Mouse (Mus musculus) CH12.LX (cell line): ENCODE results near the gene Dzank1. TPM values are rescaled to one million over a fixed set of nuclear protein-coding genes. Genes with fewer than 3 reads are reported as not detected.
A peak's percentile ranks its signal among the peaks of the same experiment; 100 is the strongest.

Experiments used
- DNase-seq: peaks from one replicate; pipeline ENCODE4 v3.0.0-alpha.2; 2013; ENCODE audit errors: extremely low read depth
- H3K27ac ChIP-seq: 2 replicates; pipeline ENCODE4 v1.5.1; 2012; ENCODE audit warnings: low read depth, mild to moderate bottlenecking, control low read depth, moderate library complexity; ENCODE audit not compliant: insufficient read depth
- H3K27me3 ChIP-seq: replicated peaks from 2 replicates; pipeline ENCODE3; 2012; ENCODE audit warnings: inconsistent platforms
- H3K36me3 ChIP-seq, 2 experiments: replicated peaks in 1 of 2; 2 replicates each; pipeline versions ENCODE3 to v1.6.1; 2012; ENCODE audit warnings: inconsistent platforms in 1 of 2, low read length in 1 of 2, mild to moderate bottlenecking in 1 of 2, mixed read lengths in 1 of 2, moderate library complexity in 1 of 2; ENCODE audit not compliant: control insufficient read depth in 1 of 2, insufficient read depth in 1 of 2
- H3K4me1 ChIP-seq, 2 experiments: 2 replicates each; pipeline ENCODE4 v1.6.1; 2012; ENCODE audit warnings: inconsistent platforms in 1 of 2, moderate library complexity in 1 of 2; ENCODE audit not compliant: insufficient read depth in 2 of 2, control insufficient read depth in 1 of 2
- H3K4me2 ChIP-seq: 2 replicates; pipeline ENCODE4 v1.6.1; 2012; ENCODE audit warnings: low read depth, mild to moderate bottlenecking, control low read depth; ENCODE audit not compliant: poor library complexity, insufficient read depth, severe bottlenecking
- H3K4me3 ChIP-seq, 3 experiments: fragments of 150-350 bp in 1 of 3; sonication (generic) in 1 of 3; replicated peaks in 1 of 3; 2 replicates each; pipeline versions ENCODE3 to v1.5.1; 2011 to 2012; ENCODE audit warnings: low read depth in 2 of 3, low read length in 2 of 3, mild to moderate bottlenecking in 2 of 3, moderate library complexity in 2 of 3, control low read depth in 1 of 3, improper control_type of control experiment in 1 of 3, inconsistent platforms in 1 of 3, mixed read lengths in 1 of 3; ENCODE audit not compliant: poor library complexity in 1 of 3
- H3K79me2 ChIP-seq: replicated peaks from 2 replicates; pipeline ENCODE4 v1.6.1; 2012; ENCODE audit warnings: mild to moderate bottlenecking, moderate library complexity; ENCODE audit not compliant: control insufficient read depth, poor library complexity, insufficient read depth, severe bottlenecking; ENCODE audit errors: extremely low read depth
- H3K9ac ChIP-seq: 2 replicates; pipeline ENCODE4 v1.6.1; 2012; ENCODE audit warnings: low read depth, mild to moderate bottlenecking, control low read depth, moderate library complexity; ENCODE audit not compliant: insufficient read depth
- H3K9me3 ChIP-seq: replicated peaks from 2 replicates; pipeline ENCODE3; 2012; ENCODE audit warnings: low read length, inconsistent platforms, mixed read lengths
- CHD2 ChIP-seq: IDR thresholded peaks from 2 replicates; pipeline ENCODE4 v1.6.1; 2011; ENCODE audit warnings: low read length, improper control_type of control experiment
- CTCF ChIP-seq, 2 experiments: IDR thresholded peaks in 1 of 2; conservative IDR thresholded peaks in 1 of 2; 2 replicates each; pipeline ENCODE4 v1.5.1; 2011 to 2012; ENCODE audit warnings: low read depth in 2 of 2, low read length in 2 of 2, improper control_type of control experiment in 1 of 2, inconsistent platforms in 1 of 2, mild to moderate bottlenecking in 1 of 2, moderate library complexity in 1 of 2
- ELF1 ChIP-seq: IDR thresholded peaks from 2 replicates; pipeline ENCODE4 v1.6.1; 2014; ENCODE audit warnings: low read depth, mild to moderate bottlenecking, inconsistent platforms, low read length, improper control_type of control experiment
- ETS1 ChIP-seq: conservative IDR thresholded peaks from 2 replicates; pipeline ENCODE4 v1.6.1; 2012; ENCODE audit warnings: low read depth, mild to moderate bottlenecking, inconsistent platforms, low read length, improper control_type of control experiment, moderate library complexity
- GABPA ChIP-seq: IDR thresholded peaks from 2 replicates; pipeline ENCODE4 v1.6.1; 2012; ENCODE audit warnings: low read depth, low read length, improper control_type of control experiment, inconsistent platforms; ENCODE audit not compliant: insufficient replicate concordance
- HCFC1 ChIP-seq: IDR thresholded peaks from 2 replicates; pipeline ENCODE4 v1.6.1; 2012; ENCODE audit warnings: low read depth, mild to moderate bottlenecking, inconsistent platforms, low read length, improper control_type of control experiment
- IRF4 ChIP-seq: IDR thresholded peaks from 2 replicates; pipeline ENCODE4 v1.6.1; 2014; ENCODE audit warnings: low read depth, mild to moderate bottlenecking, inconsistent platforms, low read length, improper control_type of control experiment
- JUND ChIP-seq: conservative IDR thresholded peaks from 2 replicates; pipeline ENCODE4 v1.6.1; 2011; ENCODE audit warnings: low read depth, low read length, improper control_type of control experiment
- KAT2A ChIP-seq: IDR thresholded peaks from 2 replicates; pipeline ENCODE4 v1.6.1; 2012; ENCODE audit warnings: low read length, improper control_type of control experiment, inconsistent platforms; ENCODE audit not compliant: insufficient replicate concordance
- MAFK ChIP-seq: IDR thresholded peaks from 2 replicates; pipeline ENCODE4 v1.6.1; 2011; ENCODE audit warnings: low read length, improper control_type of control experiment; ENCODE audit not compliant: insufficient replicate concordance
- MAX ChIP-seq: IDR thresholded peaks from 2 replicates; pipeline ENCODE4 v1.6.1; 2011; ENCODE audit warnings: low read length, improper control_type of control experiment
- MAZ ChIP-seq: IDR thresholded peaks from 2 replicates; pipeline ENCODE4 v1.6.1; 2012; ENCODE audit warnings: low read depth, mild to moderate bottlenecking, inconsistent platforms, low read length, improper control_type of control experiment, moderate library complexity
- MXI1 ChIP-seq: IDR thresholded peaks from 2 replicates; pipeline ENCODE4 v1.6.1; 2011; ENCODE audit warnings: mild to moderate bottlenecking, low read depth, low read length, improper control_type of control experiment
- MYC ChIP-seq: IDR thresholded peaks from 2 replicates; pipeline ENCODE4 v1.6.1; 2011; ENCODE audit warnings: low read depth, mild to moderate bottlenecking, improper control_type of control experiment, low read length
- NELFE ChIP-seq: IDR thresholded peaks from 2 replicates; pipeline ENCODE4 v1.6.1; 2011; ENCODE audit warnings: low read depth, low read length, improper control_type of control experiment
- NRF1 ChIP-seq: IDR thresholded peaks from 2 replicates; pipeline ENCODE4 v1.6.1; 2014; ENCODE audit warnings: low read depth, mild to moderate bottlenecking, inconsistent platforms, low read length, improper control_type of control experiment, moderate library complexity
- POLR2A ChIP-seq: IDR thresholded peaks from 2 replicates; pipeline ENCODE4 v1.6.1; 2011; ENCODE audit warnings: low read depth, mild to moderate bottlenecking, improper control_type of control experiment, low read length
- POLR2AphosphoS2 ChIP-seq: IDR thresholded peaks from 2 replicates; pipeline ENCODE4 v1.6.1; 2011; ENCODE audit warnings: low read depth, low read length, improper control_type of control experiment
- RAD21 ChIP-seq: IDR thresholded peaks from 2 replicates; pipeline ENCODE4 v1.6.1; 2011; ENCODE audit warnings: low read depth, mild to moderate bottlenecking, low read length, improper control_type of control experiment, moderate library complexity
- RCOR1 ChIP-seq: conservative IDR thresholded peaks from 2 replicates; pipeline ENCODE4 v1.6.1; 2012; ENCODE audit warnings: low read depth, mild to moderate bottlenecking, inconsistent platforms, low read length, improper control_type of control experiment
- SIN3A ChIP-seq: IDR thresholded peaks from 2 replicates; pipeline ENCODE4 v1.6.1; 2012; ENCODE audit warnings: low read length, improper control_type of control experiment, inconsistent platforms
- SMC3 ChIP-seq: IDR thresholded peaks from 2 replicates; pipeline ENCODE4 v1.6.1; 2011; ENCODE audit warnings: low read depth, low read length, improper control_type of control experiment
- TBP ChIP-seq: conservative IDR thresholded peaks from 2 replicates; pipeline ENCODE4 v1.6.1; 2011; ENCODE audit warnings: low read depth, low read length, improper control_type of control experiment
- TCF12 ChIP-seq: IDR thresholded peaks from 2 replicates; pipeline ENCODE4 v1.6.1; 2014; ENCODE audit warnings: low read depth, mild to moderate bottlenecking, inconsistent platforms, low read length, improper control_type of control experiment
- UBTF ChIP-seq: IDR thresholded peaks from 2 replicates; pipeline ENCODE4 v1.6.1; 2012; ENCODE audit warnings: low read depth, mild to moderate bottlenecking, inconsistent platforms, low read length, improper control_type of control experiment, moderate library complexity
- USF1 ChIP-seq: IDR thresholded peaks from 2 replicates; pipeline ENCODE4 v1.6.1; 2014; ENCODE audit warnings: low read depth, mild to moderate bottlenecking, inconsistent platforms, low read length, improper control_type of control experiment
- USF2 ChIP-seq: conservative IDR thresholded peaks from 2 replicates; pipeline ENCODE4 v1.6.1; 2011; ENCODE audit warnings: low read depth, low read length, improper control_type of control experiment
- ZKSCAN1 ChIP-seq: IDR thresholded peaks from 2 replicates; pipeline ENCODE4 v1.6.1; 2012; ENCODE audit warnings: low read depth, inconsistent platforms, low read length, improper control_type of control experiment, borderline replicate concordance
- ZMIZ1 ChIP-seq: IDR thresholded peaks from 2 replicates; pipeline ENCODE4 v1.6.1; 2012; ENCODE audit warnings: low read depth, mild to moderate bottlenecking, inconsistent platforms, low read length, improper control_type of control experiment
- ZNF384 ChIP-seq: IDR thresholded peaks from 2 replicates; pipeline ENCODE4 v1.6.1; 2012; ENCODE audit warnings: low read depth, low read length, improper control_type of control experiment, inconsistent platforms
- dilution Hi-C: fragments of 300-500 bp; cut with MboI; formaldehyde crosslinking; loops from 2 replicates; pipeline ENCODE4 v1.14.3; 2020; ENCODE audit warnings: low sequenced_read_pairs; ENCODE audit not compliant: extremely low pct_unique_long_range_greater_than_20kb, extremely low pct_ligation_motif_present
- in situ Hi-C: fragments of 300-500 bp; cut with MboI; formaldehyde crosslinking; loops from 3 replicates; pipeline ENCODE4 v1.14.3; 2019; ENCODE audit warnings: low sequenced_read_pairs, low pct_ligation_motif_present, low pct_unique_long_range_greater_than_20kb, mixed read lengths
- polyA plus RNA-seq: library from polyadenylated mRNA; unstranded; fragments of >175 nt; gene quantifications from 2 replicates; pipeline ENCODE4 v1.2.1, GENCODE M21; 2012; ENCODE audit warnings: low read depth; ENCODE audit not compliant: insufficient read length
- total RNA-seq, 2 experiments: library from RNA; depleted of rRNA; stranded (reverse); fragments of 300-350 nt in 1 of 2; fragments of >200 nt in 1 of 2; gene quantifications; 2 replicates each; pipeline ENCODE4 v1.2.3; 2012 to 2014

The Dzank1 gene
- total RNA-seq (2012; rRNA removed) (0.04 and 0.08 TPM in 2 replicates), total RNA-seq (2014; rRNA removed) (0.04 and 0.08 TPM in 2 replicates), polyA plus RNA-seq (0.29 and 0.34 TPM in 2 replicates)

GRCm38 (mm10) chr2:144526981-144527820 is at the start of gene Dzank1, which contains the start of gene Polr3f:
TSS of gene Dzank1 (minus strand) at chr2:144527414.
TSS of gene Polr3f (plus strand) at chr2:144527718.
- dilution Hi-C loops: no loop called here
- Histone ChIP-seq H3K27me3 (peaks cover 22% of the 10 kb centered on the region), H3K27ac (peak within 1 kb of the TSS; percentile 19; the same call in 1 of the 2 replicates), H3K4me3 (peak within 1 kb of the TSS; percentile 90 to 98 (median 93)), H3K4me1 (peaks cover 5 to 21% of the 10 kb centered on the region in 2 experiments), H3K9me3 (no peaks in the 10 kb centered on the region), H3K4me2 (peak within 1 kb of the TSS; percentile 94), H3K9ac (peak within 1 kb of the TSS; percentile 95), H3K79me2 (peaks cover 15% of the 10 kb centered on the region), H3K36me3 (peaks cover 0 to 29% of the 10 kb centered on the region in 2 experiments)
- in situ Hi-C loops: no loop called here
- peak; percentile 97 for DNase-seq
- TF ChIP-seq NELFE (peak; percentile 51; the same call in 1 of the 2 replicates), HCFC1 (peak; percentile 94), ZNF384 (no peak), RCOR1 (no peak), CTCF (conservative IDR thresholded peaks at IDR 0.05 in 1 of 2, IDR thresholded peaks at IDR 0.05 in 1 of 2; ENCODE audit: low read depth in 2 of 2, low read length in 2 of 2) (peak in 1 of 2 experiments; percentile 38; a peak in 1 of 4 replicates), IRF4 (peak; percentile 2), MAZ (no peak), ZMIZ1 (no peak), GABPA (no peak; the same call in 1 of the 2 replicates), SMC3 (no peak), ETS1 (no peak), ELF1 (peak; percentile 61; the same call in 1 of the 2 replicates), TCF12 (0 out of 2 replicates have a peak, but pooled peaks have one; percentile 26), MAFK (no peak), MXI1 (peak; percentile 91; the same call in 1 of the 2 replicates), ZKSCAN1 (no peak), NRF1 (peak; percentile 28; the same call in 1 of the 2 replicates), JUND (no peak), USF2 (no peak), MAX (peak; percentile 100), KAT2A (peak; percentile 86; the same call in 1 of the 2 replicates), SIN3A (peak; percentile 79; the same call in 1 of the 2 replicates), USF1 (no peak), POLR2A (peak; percentile 78), TBP (0 out of 2 replicates have a peak, but pooled peaks have one; percentile 49), CHD2 (no peak), MYC (no peak), UBTF (no peak), RAD21 (no peak), POLR2AphosphoS2 (no peak)
